Mouse (Mus musculus) C2C12 (cell line): ENCODE measurements around the gene 4930568D16Rik. TPM values are rescaled to one million over a fixed set of nuclear protein-coding genes. Genes with fewer than 3 reads are reported as not detected.
A peak's percentile ranks its signal among the peaks of the same experiment; 100 is the strongest.

ENCODE experiments used
- H3K27me3 ChIP-seq: one replicate; pipeline ENCODE4 v1.6.1; 2011; ENCODE audit not compliant: control insufficient read depth, insufficient read depth, insufficient read length
- H3K36me3 ChIP-seq: one replicate; pipeline ENCODE4 v1.6.1; 2011; ENCODE audit not compliant: control insufficient read depth, insufficient read depth
- H3K4me3 ChIP-seq: one replicate; pipeline ENCODE4 v1.5.1; 2011; ENCODE audit warnings: mild to moderate bottlenecking, control low read depth; ENCODE audit not compliant: poor library complexity, insufficient read depth, severe bottlenecking
- H3K79me2 ChIP-seq: one replicate; pipeline ENCODE4 v1.6.1; 2011; ENCODE audit not compliant: control insufficient read depth, insufficient read depth
- H3K79me3 ChIP-seq: one replicate; pipeline ENCODE4 v1.6.1; 2011; ENCODE audit warnings: low read depth, control low read depth
- H3ac ChIP-seq: one replicate; pipeline ENCODE3; 2011; ENCODE audit warnings: low read depth; ENCODE audit not compliant: control insufficient read depth, insufficient read length
- CEBPB ChIP-seq: IDR thresholded peaks from one replicate; pipeline ENCODE4 v1.6.1; 2011; ENCODE audit warnings: low read depth, mild to moderate bottlenecking, control low read depth, moderate library complexity
- CTCF ChIP-seq: IDR thresholded peaks from one replicate; pipeline ENCODE4 v1.5.1; 2011; ENCODE audit not compliant: control insufficient read depth, insufficient read depth, insufficient read length
- FOSL1 ChIP-seq: IDR thresholded peaks from one replicate; pipeline ENCODE4 v1.8.0; 2011; ENCODE audit warnings: mild to moderate bottlenecking, low read length; ENCODE audit not compliant: poor library complexity, insufficient read depth, severe bottlenecking
- MAX ChIP-seq: IDR thresholded peaks from one replicate; pipeline ENCODE4 v1.6.1; 2011; ENCODE audit warnings: mild to moderate bottlenecking, control low read depth
- MYOD1 ChIP-seq: IDR thresholded peaks from one replicate; pipeline ENCODE4 v1.6.1; 2011; ENCODE audit warnings: low read depth; ENCODE audit not compliant: control insufficient read depth, insufficient read length
- MYOG ChIP-seq: IDR thresholded peaks from one replicate; pipeline ENCODE4 v1.6.1; 2011; ENCODE audit not compliant: control insufficient read depth, insufficient read length; ENCODE audit errors: extremely low read depth
- USF1 ChIP-seq: IDR thresholded peaks from one replicate; pipeline ENCODE4 v1.6.1; 2011; ENCODE audit warnings: low read depth, mild to moderate bottlenecking, control low read depth, moderate library complexity
- polyA plus RNA-seq: library from polyadenylated mRNA; unstranded; fragments of >200 nt; fragmentation: generic; extraction: Trizol; gene quantifications from one replicate; pipeline ENCODE4 v1.2.1, GENCODE M21; 2012; ENCODE audit warnings: missing spikeins

Gene 4930568D16Rik
- polyA plus RNA-seq, 1 experiment: not detected

GRCm38 (mm10) chr2:35400739-35401138, 33.2 kb upstream of the 4930568D16Rik start:
- H3K36me3 ChIP-seq: peaks cover 8% of the 10 kb centered on the region
- no peak overlapping the region for H3K4me3 ChIP-seq
- no peaks in the 10 kb centered on the region for H3K27me3 ChIP-seq
- no peak overlapping the region for H3ac ChIP-seq
- no peaks in the 10 kb centered on the region for H3K79me2 ChIP-seq
- TF ChIP-seq CEBPB: no peak
- TF ChIP-seq CTCF: no peak
- no peaks in the 10 kb centered on the region for H3K79me3 ChIP-seq

DNA sequence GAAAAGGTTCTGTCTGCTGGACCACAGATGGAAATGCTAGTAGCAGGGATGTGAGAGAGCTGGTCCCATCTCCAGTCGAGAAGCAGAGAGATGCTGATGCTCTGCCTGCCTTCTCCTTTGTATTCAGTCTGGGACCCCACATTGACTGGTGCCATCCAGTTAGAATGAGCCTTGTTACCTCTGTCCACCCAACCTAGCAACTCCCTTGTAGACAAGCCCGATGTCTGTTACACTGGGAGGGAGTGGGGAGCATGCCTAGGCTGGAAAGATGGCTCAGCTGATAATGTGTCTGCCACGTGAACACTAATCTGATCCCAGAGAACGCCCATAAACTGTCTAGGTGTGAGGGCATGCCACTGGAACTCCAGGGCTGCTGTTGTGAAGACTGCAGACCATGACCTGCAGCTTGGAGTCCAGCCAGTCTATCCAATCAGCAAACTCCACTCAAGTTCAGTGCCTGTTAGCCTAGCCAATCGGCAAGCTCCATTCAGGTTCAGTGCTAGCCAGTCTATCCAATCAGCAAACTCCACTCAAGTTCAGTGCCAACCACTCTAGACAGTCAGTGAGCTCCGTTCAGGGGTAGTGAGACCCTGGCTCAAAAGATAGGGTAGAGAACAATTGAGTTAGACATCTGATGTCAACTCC, 30.8 kb upstream of the 4930568D16Rik start:
- Histone ChIP-seq H3K79me3 (no peaks in the 10 kb centered on the region), H3K79me2 (no peaks in the 10 kb centered on the region), H3K4me3 (no peak overlapping the region), H3K36me3 (peaks cover 4% of the 10 kb centered on the region), H3K27me3 (no peaks in the 10 kb centered on the region), H3ac (no peak overlapping the region)
- no peak for TF ChIP-seq CEBPB
- TF ChIP-seq USF1: no peak
- no peak for TF ChIP-seq MAX
- TF ChIP-seq MYOG: no peak
- TF ChIP-seq MYOD1: no peak
- TF ChIP-seq FOSL1: no peak
- no peak for TF ChIP-seq CTCF

- Histone ChIP-seq H3K79me2 (no peaks in the 10 kb centered on the region), H3K79me3 (no peaks in the 10 kb centered on the region), H3K4me3 (no peak overlapping the region), H3K27me3 (no peaks in the 10 kb centered on the region), H3ac (no peak overlapping the region), H3K36me3 (no peaks in the 10 kb centered on the region)
- peak; percentile 35 for TF ChIP-seq CTCF
- no peak for TF ChIP-seq MYOD1
Measured at GRCm38 (mm10) chr2:35397590-35398173, 30.2 kb upstream of the 4930568D16Rik start.

GRCm38 (mm10) chr2:35397096-35397495, 29.6 kb upstream of the 4930568D16Rik start, which contains the start of gene 4930402F06Rik:
4930402F06Rik (minus strand) TSS chr2:35397175.
- no peak within 1 kb of the TSS for H3ac ChIP-seq
- no peaks in the 10 kb centered on the region for H3K36me3 ChIP-seq
- no peak within 1 kb of the TSS for H3K4me3 ChIP-seq
- TF ChIP-seq CTCF: no peak
- TF ChIP-seq MYOD1: no peak
- TF ChIP-seq FOSL1: no peak
- TF ChIP-seq MYOG: no peak
- TF ChIP-seq MAX: no peak
- no peaks in the 10 kb centered on the region for H3K79me2 ChIP-seq
- H3K27me3 ChIP-seq: no peaks in the 10 kb centered on the region
- H3K79me3 ChIP-seq: no peaks in the 10 kb centered on the region

DNA sequence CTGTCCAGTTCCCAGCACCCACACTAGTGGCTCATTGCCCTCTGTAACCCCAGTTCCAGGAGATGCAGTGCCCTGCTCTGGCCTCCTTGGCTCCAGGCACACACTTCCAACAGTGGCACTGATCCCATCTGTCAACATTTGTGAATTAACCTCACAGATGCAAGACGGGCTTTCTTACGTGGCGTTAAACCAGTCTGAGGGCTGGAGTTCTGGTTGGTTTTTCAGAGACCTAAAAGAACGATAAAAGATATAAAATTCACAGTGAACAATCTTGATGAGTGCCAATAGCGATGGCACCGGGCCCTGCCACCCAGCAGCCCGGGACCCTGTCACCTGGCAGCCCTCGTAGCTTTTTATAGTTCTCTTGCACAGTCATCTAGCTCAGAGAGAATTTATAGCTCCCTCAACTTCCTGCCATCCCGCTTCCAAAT, 17.9 kb upstream of the 4930568D16Rik start:
- H3K79me2 ChIP-seq: no peaks in the 10 kb centered on the region
- no peaks in the 10 kb centered on the region for H3K36me3 ChIP-seq
- TF ChIP-seq MAX (no peak), MYOG (no peak), USF1 (no peak), MYOD1 (no peak)
- H3K4me3 ChIP-seq: no peak overlapping the region
- no peak overlapping the region for H3ac ChIP-seq
- no peaks in the 10 kb centered on the region for H3K79me3 ChIP-seq
- no peaks in the 10 kb centered on the region for H3K27me3 ChIP-seq

- no peaks in the 10 kb centered on the region for H3K79me3 ChIP-seq
- H3K36me3 ChIP-seq: no peaks in the 10 kb centered on the region
- H3K79me2 ChIP-seq: no peaks in the 10 kb centered on the region
- TF ChIP-seq MAX: no peak
- no peak overlapping the region for H3ac ChIP-seq
- no peak overlapping the region for H3K4me3 ChIP-seq
- peaks cover 3% of the 10 kb centered on the region for H3K27me3 ChIP-seq
Measured at GRCm38 (mm10) chr2:35379306-35379705, 11.8 kb upstream of the 4930568D16Rik start.
